Mouse (Mus musculus): ENCODE results near the gene Slc44a2. TPM values are rescaled to one million over a fixed set of nuclear protein-coding genes. Genes with fewer than 3 reads are reported as not detected.

Gene Slc44a2
- polyA plus RNA-seq (2012; rRNA removed) = 127 and 159 TPM in 2 replicates
- polyA plus RNA-seq (2014; fragmentation: Nextera tagmentation; extraction: Ambion mirVana) = 121 and 129 TPM in 2 replicates

DNA sequence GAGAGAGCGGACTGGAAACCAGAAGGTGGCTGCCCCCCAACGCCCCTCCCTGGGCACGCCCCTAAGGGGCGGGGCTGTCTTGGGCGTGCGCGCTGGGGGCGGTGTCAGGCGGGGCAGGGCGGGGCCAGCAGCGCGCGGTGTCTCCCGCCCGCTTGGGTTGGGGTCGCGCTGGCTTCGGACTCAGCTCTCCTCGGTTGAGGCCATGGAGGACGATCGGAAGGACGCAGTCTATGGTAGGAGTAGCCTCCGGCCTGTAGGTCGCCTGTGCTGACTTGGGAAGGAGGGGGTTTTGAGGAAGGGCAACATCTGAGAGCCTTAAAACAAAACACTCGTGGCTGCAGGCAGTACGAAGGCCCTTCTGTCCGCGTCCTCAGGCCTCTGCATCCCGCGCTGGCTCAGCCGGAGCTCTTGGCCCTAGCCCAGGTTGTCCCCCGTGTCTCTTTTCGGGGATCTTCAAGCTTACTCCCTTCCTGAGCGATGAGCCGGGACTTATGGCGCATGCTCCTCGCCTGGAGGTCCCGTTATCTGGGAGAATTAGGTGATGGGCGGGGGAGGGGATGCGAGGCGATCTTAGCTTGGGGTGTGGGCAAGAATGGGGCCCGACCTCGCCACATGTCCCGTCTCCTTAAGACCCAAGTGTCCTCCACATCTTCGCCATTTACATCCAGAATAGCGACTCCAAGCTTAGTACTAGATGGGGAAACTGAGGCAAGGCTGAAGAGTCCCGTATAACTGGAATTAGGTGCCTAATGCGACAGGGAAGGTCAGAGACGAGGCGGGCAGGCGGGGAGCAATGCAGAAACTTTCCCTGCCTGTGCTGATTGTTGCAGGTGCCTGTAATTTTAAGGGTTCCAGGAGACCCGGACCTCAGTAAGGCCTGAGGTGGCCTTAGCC is at the start of gene Slc44a2:
Slc44a2 (plus strand) TSS at position 80 of the 894 bp plus-strand sequence.
- ATAC-seq (ENCODE audit: low FRiP score, low read depth) (peak; percentile 98), DNase-seq (ENCODE audit: low spot score) (peak; percentile 77)
- TF ChIP-seq POLR2A (IDR thresholded peaks at IDR 0.05; ENCODE audit: borderline replicate concordance, extremely low read depth, insufficient read depth, insufficient read length) = peak; percentile 80; the same call in 1 of the 2 replicates
- Histone ChIP-seq H3K36me3 (ENCODE audit: control insufficient read depth, insufficient read depth, low read length) (0 out of 2 replicates have a peak, but pooled peaks cover 3% of the 10 kb centered on the region), H3K4me1 (ENCODE audit: control insufficient read depth, insufficient read depth, low read length) (peaks cover 15% of the 10 kb centered on the region), H3K9me3 (ENCODE audit: control insufficient read depth, low read length) (no peaks in the 10 kb centered on the region), H3K9ac (ENCODE audit: low read depth, low read length, severe bottlenecking) (peak within 1 kb of the TSS; percentile 76), H3K4me3 (replicated peaks; ENCODE audit: low read length) (peak within 1 kb of the TSS; percentile 76), H3K27me3 (ENCODE audit: control insufficient read depth, insufficient read depth, low read length) (no peaks in the 10 kb centered on the region), H3K4me2 (replicated peaks; ENCODE audit: low read depth, low read length, severe bottlenecking) (peak within 1 kb of the TSS; percentile 85), H3K27ac (replicated peaks; ENCODE audit: low read depth, low read length) (0 out of 2 replicates have a peak within 1 kb of the TSS, but pooled peaks have one; percentile 19)
- WGBS = under 1% methylated on average over 52 of the region's 52 CpGs

GRCm38 (mm10) chr9:21272391-21272790 is 48.1 kb upstream of the Slc44a2 start:
- no peak overlapping the region for H3K4me2 ChIP-seq (replicated peaks; ENCODE audit: low read depth, low read length, severe bottlenecking)
- TF ChIP-seq POLR2A (IDR thresholded peaks at IDR 0.05; ENCODE audit: borderline replicate concordance, extremely low read depth, insufficient read depth, insufficient read length) = no peak
- no peak overlapping the region for H3K9ac ChIP-seq (ENCODE audit: low read depth, low read length, severe bottlenecking)
- H3K27ac ChIP-seq (replicated peaks; ENCODE audit: low read depth, low read length) = no peak overlapping the region
- 90% methylated on average over 9 of the region's 9 CpGs for WGBS
- H3K4me3 ChIP-seq (replicated peaks; ENCODE audit: low read length) = no peak overlapping the region
- no peaks in the 10 kb centered on the region for H3K4me1 ChIP-seq (ENCODE audit: control insufficient read depth, insufficient read depth, low read length)
- H3K27me3 ChIP-seq (ENCODE audit: control insufficient read depth, insufficient read depth, low read length) = no peaks in the 10 kb centered on the region
- ATAC-seq (ENCODE audit: low FRiP score, low read depth) = no peak
- DNase-seq (ENCODE audit: low spot score) = no peak
- no peaks in the 10 kb centered on the region for H3K9me3 ChIP-seq (ENCODE audit: control insufficient read depth, low read length)
- peaks cover 92% of the 10 kb centered on the region for H3K36me3 ChIP-seq (ENCODE audit: control insufficient read depth, insufficient read depth, low read length)

DNA sequence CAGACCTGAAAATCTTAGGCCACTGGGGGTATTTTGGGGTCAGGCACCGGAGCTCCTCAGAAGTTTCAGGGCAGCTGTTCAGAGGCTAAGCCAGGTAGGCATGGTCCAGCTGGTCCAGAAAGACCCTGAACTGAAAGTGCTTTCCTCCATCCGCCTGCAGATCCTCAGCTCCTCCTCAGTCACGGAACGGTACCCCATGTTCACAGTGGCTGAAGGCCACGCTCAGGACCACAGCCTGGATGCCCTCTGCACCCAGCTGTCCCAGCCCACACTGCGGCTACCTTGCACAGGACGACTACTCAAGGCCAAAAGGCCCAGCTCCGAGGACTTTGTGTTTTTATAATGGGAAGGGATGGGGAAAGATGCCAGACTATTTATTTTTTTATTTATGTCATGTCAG is 47.4 kb upstream of the Slc44a2 start:
- no peak overlapping the region for H3K4me3 ChIP-seq (replicated peaks; ENCODE audit: low read length)
- H3K36me3 ChIP-seq (ENCODE audit: control insufficient read depth, insufficient read depth, low read length) = peaks cover 95% of the 10 kb centered on the region
- H3K9ac ChIP-seq (ENCODE audit: low read depth, low read length, severe bottlenecking) = no peak overlapping the region
- H3K27me3 ChIP-seq (ENCODE audit: control insufficient read depth, insufficient read depth, low read length) = no peaks in the 10 kb centered on the region
- 85% methylated on average over 8 of the region's 8 CpGs for WGBS
- H3K27ac ChIP-seq (replicated peaks; ENCODE audit: low read depth, low read length) = no peak overlapping the region
- no peaks in the 10 kb centered on the region for H3K9me3 ChIP-seq (ENCODE audit: control insufficient read depth, low read length)
- TF ChIP-seq POLR2A (IDR thresholded peaks at IDR 0.05; ENCODE audit: borderline replicate concordance, extremely low read depth, insufficient read depth, insufficient read length) = no peak
- H3K4me2 ChIP-seq (replicated peaks; ENCODE audit: low read depth, low read length, severe bottlenecking) = no peak overlapping the region
- no peaks in the 10 kb centered on the region for H3K4me1 ChIP-seq (ENCODE audit: control insufficient read depth, insufficient read depth, low read length)
- DNase-seq (ENCODE audit: low spot score) (no peak), ATAC-seq (ENCODE audit: low FRiP score, low read depth) (no peak)

GRCm38 (mm10) chr9:21273520-21274228 is 46.8 kb upstream of the Slc44a2 start:
- no peak for DNase-seq (ENCODE audit: low spot score)
- H3K9me3 ChIP-seq (ENCODE audit: control insufficient read depth, low read length) = no peaks in the 10 kb centered on the region
- 76% methylated on average over 7 of the region's 7 CpGs for WGBS
- no peak overlapping the region for H3K4me2 ChIP-seq (replicated peaks; ENCODE audit: low read depth, low read length, severe bottlenecking)
- H3K9ac ChIP-seq (ENCODE audit: low read depth, low read length, severe bottlenecking) = no peak overlapping the region
- no peak for ATAC-seq (ENCODE audit: low FRiP score, low read depth)
- H3K27me3 ChIP-seq (ENCODE audit: control insufficient read depth, insufficient read depth, low read length) = no peaks in the 10 kb centered on the region
- H3K27ac ChIP-seq (replicated peaks; ENCODE audit: low read depth, low read length) = no peak overlapping the region
- peaks cover 95% of the 10 kb centered on the region for H3K36me3 ChIP-seq (ENCODE audit: control insufficient read depth, insufficient read depth, low read length)
- no peaks in the 10 kb centered on the region for H3K4me1 ChIP-seq (ENCODE audit: control insufficient read depth, insufficient read depth, low read length)
- no peak overlapping the region for H3K4me3 ChIP-seq (replicated peaks; ENCODE audit: low read length)
- no peak for TF ChIP-seq POLR2A (IDR thresholded peaks at IDR 0.05; ENCODE audit: borderline replicate concordance, extremely low read depth, insufficient read depth, insufficient read length)

GRCm38 (mm10) chr9:21274336-21274735 is 46.2 kb upstream of the Slc44a2 start:
- no peak for ATAC-seq (ENCODE audit: low FRiP score, low read depth)
- no peak for TF ChIP-seq POLR2A (IDR thresholded peaks at IDR 0.05; ENCODE audit: borderline replicate concordance, extremely low read depth, insufficient read depth, insufficient read length)
- Histone ChIP-seq H3K27ac (replicated peaks; ENCODE audit: low read depth, low read length) (no peak overlapping the region), H3K36me3 (ENCODE audit: control insufficient read depth, insufficient read depth, low read length) (peaks cover 95% of the 10 kb centered on the region), H3K4me1 (ENCODE audit: control insufficient read depth, insufficient read depth, low read length) (no peaks in the 10 kb centered on the region), H3K27me3 (ENCODE audit: control insufficient read depth, insufficient read depth, low read length) (no peaks in the 10 kb centered on the region), H3K4me3 (replicated peaks; ENCODE audit: low read length) (no peak overlapping the region), H3K9ac (ENCODE audit: low read depth, low read length, severe bottlenecking) (no peak overlapping the region), H3K4me2 (replicated peaks; ENCODE audit: low read depth, low read length, severe bottlenecking) (no peak overlapping the region), H3K9me3 (ENCODE audit: control insufficient read depth, low read length) (no peaks in the 10 kb centered on the region)
- DNase-seq (ENCODE audit: low spot score) = no peak
- 89% methylated on average over 3 of the region's 3 CpGs for WGBS
